Mouse (Mus musculus) NIH3T3 (cell line): ENCODE measurements around the gene D10Jhu81e.
A peak's percentile ranks its signal among the peaks of the same experiment; 100 is the strongest.

ENCODE experiments used
- DNase-seq: peaks from one replicate; pipeline ENCODE4 v3.0.0-alpha.2; 2012; ENCODE audit warnings: low read depth

Gene D10Jhu81e

DNA sequence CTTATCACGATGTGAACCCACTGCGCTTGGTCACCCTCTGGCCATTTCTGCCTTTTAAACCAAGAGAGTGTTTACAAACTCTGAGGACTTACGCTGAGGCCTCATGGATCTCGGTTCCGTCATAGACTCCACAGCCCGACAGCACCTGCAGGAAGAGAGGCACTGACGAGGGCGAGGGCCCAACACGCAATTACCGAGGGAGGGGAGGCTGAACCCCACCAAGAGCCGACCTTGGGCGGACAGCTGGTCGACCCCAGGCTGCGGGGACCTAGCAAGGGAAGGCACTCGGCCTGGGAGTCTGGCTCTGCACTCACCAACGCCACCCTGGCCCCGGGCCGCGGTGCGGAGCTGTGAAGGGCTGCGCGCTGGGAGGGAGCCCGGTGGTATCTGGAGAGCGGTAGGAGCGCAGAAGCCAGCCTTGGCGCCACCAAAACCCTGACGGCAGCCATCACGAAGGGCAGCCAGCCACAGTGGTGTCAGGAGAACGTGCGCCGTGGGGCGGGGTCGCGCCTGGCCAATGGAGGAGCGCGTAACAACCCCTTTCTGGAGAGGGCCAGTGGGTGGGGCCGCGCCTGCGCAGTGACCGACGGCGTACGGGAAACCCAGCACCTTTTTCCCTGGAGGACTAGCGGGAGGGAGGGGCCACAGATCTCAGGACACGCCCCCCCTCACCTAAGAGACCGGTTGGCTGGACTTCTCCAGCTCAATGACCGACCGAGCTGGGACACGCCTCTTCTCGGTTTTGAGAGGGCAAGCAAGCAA, at the start of gene D10Jhu81e:
Gene D10Jhu81e, minus strand, starts transcription at position 502 of the 762 bp plus-strand sequence.
- peak; percentile 99 for DNase-seq

DNA sequence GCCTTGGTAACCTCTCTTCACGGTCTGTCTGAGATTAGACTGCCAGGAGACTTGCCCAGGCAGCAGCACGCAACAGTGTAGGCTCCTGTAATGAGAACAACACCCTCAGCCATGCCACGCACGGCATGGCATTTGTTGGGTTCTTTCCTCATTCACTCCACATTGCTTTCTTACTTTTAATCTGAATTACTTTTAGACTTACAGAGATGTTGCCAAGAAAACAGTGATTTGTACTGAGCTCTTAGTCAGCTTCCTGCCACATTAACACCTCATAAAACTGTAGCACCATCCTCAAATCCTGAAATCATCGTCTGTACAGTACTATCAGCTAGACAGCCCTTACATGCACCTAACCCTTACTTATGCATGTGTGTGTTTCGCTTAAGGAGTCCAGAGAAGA, 49.0 kb upstream of the D10Jhu81e start:
- DNase-seq, result no peak

DNA sequence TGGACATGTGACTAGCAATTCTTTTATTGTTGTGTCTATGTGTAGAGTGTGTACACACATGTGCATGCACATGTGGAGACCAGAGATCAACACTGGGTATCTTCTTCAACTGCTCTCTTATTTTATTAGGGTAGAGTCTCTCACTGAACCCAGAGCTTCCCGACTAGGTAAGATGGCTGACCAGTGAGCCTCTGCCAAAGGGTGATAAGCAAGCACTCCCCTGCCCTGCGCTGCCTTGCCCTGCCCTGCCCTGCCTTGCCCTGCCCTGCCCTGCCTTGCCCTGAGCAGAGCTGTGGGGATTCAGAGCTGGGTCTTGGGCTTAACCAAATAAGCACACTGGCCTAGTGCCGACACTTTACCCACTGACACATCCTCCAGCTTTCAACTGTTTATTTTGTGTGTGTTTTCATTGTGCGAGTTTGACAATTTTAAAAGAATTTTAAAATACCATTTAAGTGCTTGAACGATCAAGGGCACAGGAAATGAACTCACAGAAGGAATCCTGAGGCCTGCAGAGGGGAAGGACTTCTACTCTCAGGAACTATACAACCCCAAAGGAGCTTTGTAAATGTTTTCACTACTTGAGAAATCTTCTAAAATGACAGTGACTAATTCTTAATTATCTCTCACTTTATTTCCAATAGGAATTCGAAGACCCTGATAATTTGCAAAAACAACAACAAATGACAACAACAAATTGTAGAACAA, 46.9 kb upstream of the D10Jhu81e start:
- DNase-seq, result no peak

DNA sequence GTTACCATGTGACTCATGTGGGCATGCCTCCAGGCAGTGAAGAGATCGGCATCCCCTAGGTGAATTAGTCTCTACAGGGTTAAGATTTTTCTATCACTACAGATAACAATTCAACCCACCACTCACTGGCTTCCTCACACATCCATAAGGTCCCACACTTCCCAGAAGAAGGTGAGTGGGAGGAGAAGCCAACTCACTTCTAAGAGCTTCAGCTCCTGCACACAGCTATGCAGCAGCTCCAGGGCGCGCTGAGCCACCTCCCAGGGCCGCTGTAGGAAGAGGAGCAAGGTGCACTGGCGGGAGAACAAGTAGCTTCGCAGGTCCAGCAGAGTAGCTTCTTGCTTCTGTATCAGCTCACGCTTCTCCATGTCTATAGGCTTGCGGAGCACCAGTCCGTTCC, 44.8 kb upstream of the D10Jhu81e start:
- DNase-seq, result no peak

DNA sequence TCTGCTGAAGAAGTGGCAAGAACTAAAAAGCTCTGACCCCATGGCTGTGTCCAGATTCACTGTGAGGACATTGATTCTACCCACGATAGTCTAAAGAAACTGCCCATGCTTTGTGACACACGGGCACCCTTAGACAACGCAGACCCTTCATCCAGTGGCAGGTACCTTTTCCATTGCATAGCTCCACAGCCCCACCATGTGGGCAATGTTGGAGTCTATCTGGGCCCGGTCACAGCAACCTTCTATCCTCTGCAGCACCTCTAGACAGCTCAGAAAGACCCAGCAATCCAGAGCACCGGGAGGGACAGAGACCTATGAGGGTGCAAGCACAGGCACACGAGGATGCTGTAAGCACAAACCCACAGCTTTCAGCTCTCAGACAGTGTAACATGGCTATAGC, 41.7 kb upstream of the D10Jhu81e start:
- DNase-seq, result peak; percentile 7

DNA sequence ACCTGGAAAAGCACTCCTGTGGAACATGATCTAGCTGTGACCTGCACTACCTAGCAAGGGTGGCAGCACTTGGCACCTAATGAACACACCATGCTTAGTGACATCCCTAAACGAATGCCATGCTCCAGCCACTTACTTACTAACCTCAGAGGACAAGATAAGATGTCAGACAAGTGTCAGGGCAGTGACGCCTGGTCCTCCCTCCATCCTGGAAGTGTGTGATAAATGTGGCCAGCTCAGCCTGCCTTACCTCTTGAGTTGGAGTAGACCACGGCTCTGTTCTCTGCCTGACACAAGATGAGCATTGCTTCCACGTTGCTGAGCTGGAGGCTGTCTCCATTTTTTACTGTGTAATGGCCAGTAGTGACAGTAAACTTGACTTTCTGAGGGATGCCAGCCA, 31.6 kb upstream of the D10Jhu81e start:
- DNase-seq, result no peak

DNA sequence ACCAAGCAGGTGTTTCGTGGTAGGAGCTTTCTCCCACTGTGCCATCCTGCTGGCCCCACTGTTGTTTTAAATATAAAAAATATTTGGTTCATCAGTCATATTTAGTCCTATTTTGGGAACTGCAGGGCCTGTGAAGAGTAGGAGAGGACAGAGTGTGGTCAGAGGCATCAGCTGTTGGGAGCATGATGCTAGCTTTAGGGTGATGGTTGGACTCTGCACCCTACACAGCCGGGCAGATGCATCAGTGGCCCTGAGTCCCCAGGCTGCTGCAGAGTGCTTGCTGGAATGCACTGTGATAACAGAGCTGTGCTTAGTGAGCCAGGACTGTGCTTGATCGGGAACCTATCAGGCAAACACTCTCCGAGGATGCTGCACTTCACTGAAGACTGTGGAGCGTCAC, 23.4 kb upstream of the D10Jhu81e start:
- DNase-seq, result no peak

DNA sequence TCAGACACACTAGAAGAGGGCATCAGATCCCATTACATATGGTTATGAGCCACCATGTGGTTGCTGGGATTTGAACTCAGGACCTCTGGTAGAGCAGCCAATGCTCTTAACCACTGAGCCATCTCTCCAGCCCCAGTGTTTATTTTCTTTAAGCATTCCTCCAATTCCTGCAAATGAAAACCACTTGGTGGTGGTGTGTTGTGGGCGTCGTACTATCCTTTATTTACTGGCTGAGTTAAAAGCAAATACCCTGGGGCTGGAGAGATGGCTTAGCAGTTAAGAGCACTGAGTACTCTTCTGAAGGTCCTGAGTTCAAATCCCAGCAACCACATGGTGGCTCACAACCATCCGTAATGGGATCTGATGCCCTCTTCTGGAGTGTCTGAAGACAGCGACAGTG, 16.5 kb upstream of the D10Jhu81e start:
- peak; percentile 67 for DNase-seq

DNA sequence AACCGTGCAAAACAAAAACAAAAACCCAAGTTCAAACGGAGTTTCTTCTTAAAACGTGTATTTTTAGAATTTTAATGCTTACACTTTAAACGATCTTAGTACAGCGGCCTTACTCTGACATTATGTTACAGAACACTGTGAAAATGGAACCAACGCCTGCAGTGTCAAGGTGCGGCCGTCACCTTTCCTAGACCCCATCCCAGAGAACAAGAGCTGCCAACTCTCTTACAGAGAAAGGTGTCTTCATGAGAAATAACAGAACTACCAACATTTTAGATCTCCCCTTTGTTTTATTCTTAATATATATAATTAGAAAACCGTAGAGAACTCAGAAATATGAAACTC, 15.8 kb upstream of the D10Jhu81e start:
- DNase-seq, result no peak

DNA sequence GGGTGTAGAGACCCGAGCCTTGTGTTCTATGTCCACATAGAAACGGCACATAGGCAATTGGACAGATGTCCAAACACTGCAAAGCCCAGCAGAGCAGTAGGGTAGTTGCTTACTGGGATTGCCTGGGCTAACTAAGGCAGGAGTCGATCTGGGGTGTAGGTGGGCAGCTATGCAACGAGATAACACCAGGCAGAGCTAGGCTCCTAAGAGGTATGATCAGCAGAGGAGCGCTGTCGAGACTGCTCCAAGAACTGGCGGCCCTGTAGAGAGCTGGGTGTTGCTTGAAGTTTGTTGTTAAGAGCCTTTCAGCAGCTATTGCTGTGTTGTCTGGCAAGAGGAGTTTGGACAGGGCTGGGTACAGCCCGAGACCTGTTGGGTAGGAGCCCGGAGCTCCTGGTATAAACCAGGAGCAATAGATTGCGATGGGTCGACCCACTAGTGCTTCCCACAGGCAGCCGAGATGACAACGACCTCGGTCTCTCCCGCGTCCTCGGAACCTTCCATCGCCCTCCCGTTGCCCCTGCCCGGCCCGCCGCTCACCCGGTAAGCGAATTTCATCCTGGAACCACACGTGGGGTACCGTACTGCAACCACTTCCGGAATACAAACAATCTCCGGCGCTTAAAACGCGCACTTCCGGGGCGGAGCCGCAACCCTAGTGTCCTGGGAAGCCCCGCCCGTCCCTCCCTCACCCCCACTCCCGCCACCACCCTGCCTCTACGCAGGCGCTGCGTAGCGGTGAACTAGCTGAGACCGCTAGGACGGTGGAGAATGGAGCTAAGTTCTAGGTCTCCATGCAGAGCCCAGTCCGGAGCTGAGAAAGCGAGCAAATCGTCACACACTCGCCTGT, 15.2 kb upstream of the D10Jhu81e start, which contains the start of gene Pwp2:
Gene Pwp2, minus strand, starts transcription at position 619 of the 850 bp plus-strand sequence.
- peak; percentile 98 for DNase-seq

DNA sequence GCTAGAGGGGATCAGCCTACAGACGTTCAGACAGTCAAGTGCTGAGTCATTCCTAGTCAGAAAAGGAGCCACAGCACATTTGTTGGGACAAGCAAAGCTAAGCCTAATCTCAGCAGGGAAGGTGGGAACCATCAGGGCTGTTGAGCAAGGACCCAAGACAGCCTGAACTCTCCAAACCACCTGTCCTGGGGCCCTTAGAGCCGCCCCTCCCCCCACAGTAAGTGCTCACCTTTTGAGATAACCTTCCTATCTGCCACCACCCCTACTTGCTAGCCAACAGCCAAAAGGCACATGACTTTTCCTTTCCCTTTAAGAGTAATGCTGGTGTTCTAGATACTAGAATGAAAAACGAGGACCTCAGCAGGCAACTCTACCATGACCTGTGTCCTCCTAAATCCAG, 14.0 kb upstream of the D10Jhu81e start:
- DNase-seq, result no peak

DNA sequence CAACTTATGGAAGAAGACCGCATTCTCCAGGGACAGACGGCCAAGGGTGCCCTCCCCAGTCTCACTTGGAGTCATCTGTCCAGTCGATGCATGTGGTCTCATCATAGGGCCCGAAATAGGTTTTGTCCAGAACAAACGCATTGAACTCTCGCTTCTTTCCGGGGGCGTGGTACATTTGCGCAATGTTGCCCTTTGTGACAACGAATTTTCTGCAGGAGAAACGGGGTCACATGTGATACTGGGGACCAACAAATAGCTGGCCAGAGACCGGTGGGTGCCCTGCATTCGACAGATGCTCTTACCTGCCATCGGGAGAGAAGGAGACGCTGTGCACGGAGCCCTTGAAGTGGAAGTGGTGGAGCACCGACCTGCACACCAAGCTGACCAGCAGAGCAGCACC, 12.7 kb upstream of the D10Jhu81e start:
- DNase-seq, result no peak

DNA sequence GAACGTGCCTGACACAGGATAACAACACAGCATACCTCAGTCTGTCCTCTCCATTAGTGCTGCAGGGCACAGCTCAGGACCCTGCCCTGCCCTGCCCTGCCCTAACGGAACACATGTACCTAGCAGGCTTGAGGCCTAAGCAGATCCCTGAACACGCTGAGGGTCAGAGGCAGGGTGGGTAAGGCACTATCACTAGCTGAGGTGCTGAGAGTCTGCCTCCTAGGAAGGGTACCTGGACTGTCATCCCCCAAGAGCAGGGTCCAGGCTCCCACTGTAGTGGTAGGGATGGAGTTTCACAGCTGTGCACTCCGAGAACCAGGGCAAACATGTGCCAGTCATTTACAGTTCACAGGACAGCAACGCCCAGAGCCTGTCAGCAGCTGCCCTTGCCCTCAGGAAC, 4.9 kb upstream of the D10Jhu81e start:
- no peak for DNase-seq

DNA sequence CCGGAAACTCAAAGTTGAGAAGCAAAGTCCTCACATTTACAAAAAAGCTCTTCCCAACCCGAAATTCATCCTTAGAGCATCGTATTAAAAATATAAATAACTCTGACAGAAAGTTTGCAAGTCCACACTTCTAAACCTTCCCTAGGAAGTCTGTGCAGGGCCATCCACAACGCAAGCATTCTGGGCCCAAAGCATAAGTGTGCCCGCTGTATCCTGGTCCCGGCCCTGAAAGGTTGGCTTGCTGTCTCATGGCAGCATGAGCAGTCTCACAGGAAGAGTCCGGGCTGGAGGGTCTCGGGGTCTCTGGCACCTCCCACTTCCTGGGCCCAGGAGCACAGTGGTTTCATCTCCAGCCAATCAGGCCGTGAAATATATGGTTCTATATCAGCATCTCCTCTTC, 2.0 kb upstream of the D10Jhu81e start:
- DNase-seq, result no peak

DNA sequence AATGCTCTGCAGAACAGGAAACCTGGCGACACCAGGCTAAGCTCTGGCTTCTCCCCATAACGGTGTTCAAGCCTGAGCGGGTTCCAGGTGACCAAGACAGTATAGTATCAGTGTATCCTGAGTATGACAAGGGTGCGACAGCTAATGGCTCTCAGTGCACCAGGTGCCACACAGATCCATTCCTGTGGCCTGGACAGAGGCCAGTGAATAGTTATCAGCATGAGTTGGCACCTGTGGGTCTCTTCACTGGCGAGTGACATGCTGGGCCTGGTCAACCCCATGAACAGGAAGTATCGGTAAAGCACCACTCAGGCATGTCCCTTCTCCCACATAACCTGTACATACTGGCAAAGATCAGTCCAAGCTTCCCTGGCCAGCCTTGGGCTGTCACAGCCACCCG, 1.5 kb upstream of the D10Jhu81e start:
- no peak for DNase-seq

DNA sequence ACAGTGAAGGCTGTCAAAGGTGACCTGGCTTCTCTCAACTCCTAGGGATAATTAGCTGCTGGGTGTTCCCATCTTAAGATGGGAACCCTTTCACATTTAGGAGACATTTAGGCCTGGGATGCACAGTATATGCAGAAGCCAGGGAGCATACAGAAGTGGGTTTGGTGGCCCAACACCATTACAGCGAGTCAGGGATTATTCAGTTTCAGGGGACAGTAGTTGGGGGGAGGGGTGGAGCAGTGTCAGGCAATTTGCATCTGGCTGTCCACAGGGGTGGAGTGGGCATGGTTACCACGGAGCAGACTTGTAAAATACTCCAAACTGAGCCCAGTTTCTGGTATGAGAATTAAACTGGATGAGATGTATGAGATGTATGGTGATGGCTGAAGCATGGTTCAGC, 863 bp upstream of the D10Jhu81e start:
- DNase-seq, result no peak

DNA sequence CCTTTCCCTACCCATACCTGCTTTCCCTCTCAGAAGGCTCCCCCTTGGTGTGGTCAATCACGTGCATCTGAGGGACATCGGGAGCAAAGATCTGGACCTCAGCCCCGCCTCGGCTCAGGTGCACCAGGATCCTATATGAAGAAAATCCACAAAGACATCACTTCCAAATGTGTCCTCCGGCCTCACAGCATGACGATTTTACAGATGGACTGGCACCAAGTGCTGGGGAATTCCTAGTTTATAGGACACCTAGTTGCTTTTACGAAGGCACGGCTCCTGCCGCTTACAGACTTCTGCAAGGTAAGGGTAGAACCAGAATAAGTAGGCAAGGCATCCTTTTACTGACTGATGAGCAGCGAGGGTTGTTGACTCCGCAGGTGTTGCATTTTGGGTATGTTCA, 790 bp downstream of the D10Jhu81e start:
- no peak for DNase-seq

DNA sequence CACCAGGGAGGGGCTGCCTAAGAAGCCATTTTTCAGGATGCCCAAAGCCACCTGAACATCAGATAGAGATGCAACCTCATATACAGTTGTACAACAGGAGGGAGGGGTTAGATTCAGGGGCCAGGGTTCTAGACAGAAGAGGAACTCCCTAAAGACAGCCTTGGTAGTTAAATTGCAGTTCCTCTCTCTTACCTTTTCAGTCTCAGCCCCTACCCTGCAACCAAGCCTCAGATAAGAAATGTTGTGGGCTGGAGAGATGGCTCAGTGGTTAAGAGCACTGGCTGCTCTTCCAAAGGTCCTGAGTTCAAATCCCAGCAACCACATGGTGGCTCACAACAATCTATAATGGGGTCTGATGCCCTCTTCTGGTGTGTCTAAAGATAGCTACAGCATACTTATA, 1.8 kb downstream of the D10Jhu81e start:
- no peak for DNase-seq

DNA sequence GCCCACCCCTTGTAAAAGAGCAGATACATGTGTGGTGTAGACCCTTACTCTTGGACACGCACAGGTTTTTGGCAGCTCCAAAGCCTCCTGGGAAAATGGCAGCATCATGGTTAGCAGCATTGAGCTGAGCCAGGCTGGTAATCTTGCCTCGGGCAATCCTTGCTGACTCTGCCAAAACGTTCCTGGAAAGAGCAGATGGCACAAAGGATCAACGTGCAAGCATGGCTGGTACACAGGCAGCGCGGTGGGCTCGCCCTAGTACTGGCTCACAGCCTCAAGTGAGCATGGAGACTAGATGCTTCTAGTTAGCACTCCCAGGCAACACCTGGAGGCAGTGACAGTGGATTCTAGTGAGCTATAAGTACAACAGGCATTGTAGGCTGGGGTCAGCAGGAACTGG, 2.2 kb downstream of the D10Jhu81e start:
- no peak for DNase-seq

DNA sequence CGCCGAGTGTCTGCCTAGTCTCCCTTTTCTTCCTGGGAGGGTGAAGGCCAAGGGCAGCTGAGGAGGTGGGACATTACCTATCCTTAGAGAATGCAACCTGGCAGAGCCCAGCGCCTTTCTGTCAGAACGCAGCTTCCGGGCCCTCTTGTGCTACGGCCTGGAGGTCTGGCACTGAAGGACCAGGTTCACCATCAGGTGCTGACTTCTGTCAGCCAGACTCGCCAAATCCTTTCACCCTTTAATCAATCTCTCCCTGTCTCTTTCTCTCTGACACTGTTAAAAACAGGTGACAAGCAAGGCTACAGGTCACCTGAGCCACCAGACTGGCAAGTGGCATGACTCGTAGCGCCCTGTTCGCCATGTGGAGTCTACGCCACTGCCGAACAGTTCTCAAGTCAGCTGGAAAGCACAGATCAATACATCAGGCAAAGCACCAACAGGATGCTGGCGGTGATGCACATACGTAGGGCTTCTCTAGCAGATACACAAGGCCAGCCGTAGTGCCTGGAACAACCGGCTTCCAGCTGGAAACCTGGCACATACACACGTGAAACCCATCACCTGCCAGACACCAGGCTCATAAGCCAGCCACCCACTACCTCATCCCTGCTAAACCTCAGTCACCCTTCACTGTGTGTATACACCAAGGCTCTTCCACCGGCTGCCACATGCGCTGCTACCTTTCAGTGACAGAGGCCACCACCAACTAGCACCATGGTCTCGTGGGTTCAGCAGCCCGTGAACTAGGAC, 4.2 kb downstream of the D10Jhu81e start:
- DNase-seq, result no peak

DNA sequence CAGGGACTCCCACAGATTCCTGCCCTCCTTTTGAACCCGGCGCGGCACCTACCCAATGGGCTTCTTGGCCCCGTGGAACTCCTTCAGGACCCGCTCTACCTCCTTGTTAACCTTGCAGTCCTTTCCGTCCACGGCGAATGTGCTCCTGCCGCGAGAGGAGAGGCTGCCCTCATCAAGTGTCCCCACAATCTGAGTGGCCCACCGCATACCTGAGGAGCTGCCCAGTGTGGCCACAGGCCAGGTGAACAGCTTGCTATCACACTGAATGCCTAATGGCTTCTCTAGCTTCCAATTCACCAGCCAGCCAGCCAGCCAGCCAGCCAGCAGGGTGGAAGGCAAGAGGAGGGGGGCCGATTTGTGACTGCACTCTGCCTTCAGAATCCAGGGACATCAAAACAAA, 4.8 kb downstream of the D10Jhu81e start:
- DNase-seq, result no peak

DNA sequence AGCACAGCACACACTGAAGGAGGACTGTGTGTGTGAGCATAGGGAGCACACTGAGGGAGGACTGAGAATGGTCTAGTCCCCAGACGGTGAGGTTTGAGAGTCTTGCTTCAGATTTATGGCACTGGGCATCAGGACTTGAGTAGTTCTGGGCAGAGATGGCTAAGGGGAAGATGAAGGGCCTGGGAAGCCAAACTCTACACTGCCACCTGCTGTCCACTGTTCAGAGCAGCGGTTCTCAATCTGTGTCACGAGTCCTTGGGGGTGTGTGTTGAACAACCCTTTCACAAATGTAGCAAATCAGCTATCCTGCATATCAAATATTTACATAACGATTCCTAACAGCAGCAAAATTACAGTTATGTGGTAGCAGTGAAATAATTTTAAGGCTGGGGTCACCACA, 5.7 kb downstream of the D10Jhu81e start:
- DNase-seq, result peak; percentile 90
